Mouse (Mus musculus) cortical plate, adult 2 months (tissue): Measurements from ENCODE around the gene Clcn1. TPM values are rescaled to one million over a fixed set of nuclear protein-coding genes. Genes with fewer than 3 reads are reported as not detected.
A peak's percentile ranks its signal among the peaks of the same experiment; 100 is the strongest.

Source experiments
- H3K27ac ChIP-seq: fragments of 200-500 bp; 2 replicates; pipeline ENCODE4 v1.5.1; 2012; ENCODE audit warnings: low read length, control low read depth, inconsistent platforms; ENCODE audit not compliant: insufficient read depth
- H3K4me1 ChIP-seq: fragments of 200-500 bp; 2 replicates; pipeline ENCODE4 v1.6.1; 2011; ENCODE audit warnings: low read length; ENCODE audit not compliant: control insufficient read depth, insufficient read depth
- H3K4me3 ChIP-seq: fragments of 200-500 bp; 2 replicates; pipeline ENCODE4 v1.5.1; 2011; ENCODE audit warnings: mild to moderate bottlenecking, low read length, control low read depth; ENCODE audit not compliant: insufficient read depth
- CTCF ChIP-seq: fragments of 200-500 bp; IDR thresholded peaks from 2 replicates; pipeline ENCODE4 v1.5.1; 2011; ENCODE audit warnings: mild to moderate bottlenecking, control low read depth, low read length; ENCODE audit not compliant: insufficient read depth; ENCODE audit errors: extremely low read depth
- POLR2A ChIP-seq: fragments of 200-500 bp; IDR thresholded peaks from 2 replicates; pipeline ENCODE4 v1.6.1; 2011; ENCODE audit warnings: mild to moderate bottlenecking, low read length, control low read depth; ENCODE audit not compliant: insufficient read depth; ENCODE audit errors: extremely low read depth
- polyA plus RNA-seq: library from polyadenylated mRNA; depleted of rRNA; stranded (reverse); fragments of >200 nt; gene quantifications from 2 replicates; pipeline ENCODE4 v1.2.3, GENCODE M21; 2012

Clcn1 gene
- polyA plus RNA-seq, 1 experiment: 6.8 TPM

DNA sequence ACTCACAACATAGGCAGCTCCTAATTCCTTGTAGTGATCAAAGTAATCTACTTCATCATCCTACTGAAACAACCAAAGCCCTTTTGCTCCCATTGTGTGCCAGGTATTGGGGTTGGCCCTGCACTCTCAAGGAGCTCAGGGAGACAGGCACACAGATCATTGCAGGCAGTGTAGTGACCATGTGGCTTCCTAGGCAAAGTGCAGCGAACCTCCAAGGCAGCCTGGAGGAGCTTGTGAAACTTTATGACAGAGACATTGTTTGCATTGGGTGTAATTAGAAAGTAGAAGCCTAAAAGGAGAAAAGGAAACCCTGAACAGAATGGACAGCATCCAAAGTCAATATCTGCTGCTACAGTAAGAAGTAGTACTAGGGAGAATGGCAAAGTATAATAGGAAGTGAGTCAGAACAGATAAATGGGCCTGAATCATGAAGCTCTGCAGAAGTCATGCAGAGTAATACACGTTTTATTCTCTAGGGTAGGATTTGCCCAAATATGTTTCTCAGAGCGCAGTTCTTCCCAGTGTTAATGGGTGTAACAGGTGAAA is 9.1 kb downstream of the Clcn1 start:
- TF ChIP-seq CTCF: no peak
- TF ChIP-seq POLR2A: no peak
- H3K4me3 ChIP-seq: no peak overlapping the region
- H3K4me1 ChIP-seq: no peaks in the 10 kb centered on the region
- H3K27ac ChIP-seq: no peak overlapping the region

DNA sequence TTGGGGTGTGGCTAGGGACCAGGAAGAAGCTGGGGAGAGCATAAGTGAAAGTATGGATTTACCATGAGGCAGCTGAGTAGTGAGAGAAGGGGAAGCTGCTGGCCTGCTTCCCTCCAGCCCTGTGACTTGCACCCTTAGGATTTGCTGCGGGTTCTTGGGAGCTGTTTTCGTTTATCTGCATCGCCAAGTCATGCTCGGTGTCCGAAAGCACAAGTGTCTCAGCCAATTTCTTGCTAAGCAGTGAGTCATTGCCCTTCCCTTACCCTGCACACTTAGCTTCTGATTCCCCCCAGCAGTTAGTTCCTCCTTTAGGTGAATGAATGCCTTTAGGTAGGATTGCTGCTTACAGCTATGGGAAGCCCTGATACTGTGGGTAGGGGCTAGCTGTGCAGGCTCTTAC is 12.9 kb downstream of the Clcn1 start:
- Histone ChIP-seq H3K4me1 (no peaks in the 10 kb centered on the region), H3K4me3 (no peak overlapping the region), H3K27ac (no peak overlapping the region)
- TF ChIP-seq POLR2A (no peak), CTCF (no peak)

DNA sequence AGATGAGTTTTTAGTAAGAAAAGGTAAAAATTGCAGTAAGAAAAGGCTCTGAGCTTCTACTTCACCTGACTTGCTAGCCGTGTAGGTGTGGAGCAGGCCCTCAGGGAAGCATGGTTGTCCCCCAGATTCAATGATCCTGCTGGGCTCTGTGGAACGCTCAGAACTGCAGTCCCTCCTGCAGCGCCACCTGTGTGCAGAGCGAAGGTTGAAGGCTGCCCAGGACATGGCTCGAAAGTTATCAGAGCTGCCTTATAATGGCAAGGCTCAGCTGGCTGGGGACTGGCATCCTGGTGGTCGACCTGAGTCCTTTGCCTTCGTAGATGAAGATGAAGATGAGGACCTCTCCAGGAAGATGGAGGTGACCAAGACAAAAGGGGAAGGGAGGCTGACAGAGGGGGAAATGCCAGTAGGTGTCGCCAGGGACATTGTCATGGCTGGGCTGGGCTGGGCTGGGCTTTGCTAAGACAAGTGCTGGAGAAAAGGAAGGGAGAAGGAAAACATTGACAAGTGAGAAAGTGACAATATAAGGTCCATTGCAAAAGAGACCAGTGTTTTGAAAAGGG is 23.4 kb downstream of the Clcn1 start:
- TF ChIP-seq CTCF: 0 out of 2 replicates have a peak, but pooled peaks have one; percentile 6
- no peak for TF ChIP-seq POLR2A
- no peaks in the 10 kb centered on the region for H3K4me1 ChIP-seq
- H3K27ac ChIP-seq: no peak overlapping the region
- no peak overlapping the region for H3K4me3 ChIP-seq

DNA sequence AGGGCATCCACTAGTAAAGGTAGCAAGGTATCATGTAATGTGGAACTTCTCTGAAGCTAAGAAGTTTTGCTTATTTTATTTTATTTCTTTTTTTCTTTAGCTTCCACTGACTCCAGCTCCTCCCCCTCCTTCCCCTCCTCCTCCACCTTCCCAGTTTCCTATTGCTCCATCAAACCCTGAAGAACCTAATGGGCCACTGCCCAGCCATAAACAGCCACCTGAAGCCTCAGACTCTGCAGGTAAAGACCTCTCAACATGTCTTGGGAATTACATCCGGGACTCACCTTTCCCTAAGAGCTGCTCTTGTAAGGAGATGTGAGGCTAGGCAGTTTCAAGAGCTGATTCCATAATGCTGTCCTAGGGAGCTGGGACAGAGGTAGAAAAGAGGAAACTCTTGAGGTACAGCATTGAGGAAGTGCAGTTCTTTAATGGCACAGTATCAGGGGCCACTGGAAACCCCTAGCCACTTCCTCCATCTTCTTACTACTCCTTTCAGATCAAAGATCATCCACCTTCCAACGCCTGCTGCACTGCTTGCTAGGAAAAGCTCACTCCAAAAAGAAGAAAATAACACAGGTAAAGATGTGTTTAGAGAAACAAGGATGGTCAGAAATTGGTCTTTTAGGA is 24.1 kb downstream of the Clcn1 start:
- H3K27ac ChIP-seq: no peak overlapping the region
- TF ChIP-seq POLR2A (no peak), CTCF (no peak)
- no peaks in the 10 kb centered on the region for H3K4me1 ChIP-seq
- no peak overlapping the region for H3K4me3 ChIP-seq

DNA sequence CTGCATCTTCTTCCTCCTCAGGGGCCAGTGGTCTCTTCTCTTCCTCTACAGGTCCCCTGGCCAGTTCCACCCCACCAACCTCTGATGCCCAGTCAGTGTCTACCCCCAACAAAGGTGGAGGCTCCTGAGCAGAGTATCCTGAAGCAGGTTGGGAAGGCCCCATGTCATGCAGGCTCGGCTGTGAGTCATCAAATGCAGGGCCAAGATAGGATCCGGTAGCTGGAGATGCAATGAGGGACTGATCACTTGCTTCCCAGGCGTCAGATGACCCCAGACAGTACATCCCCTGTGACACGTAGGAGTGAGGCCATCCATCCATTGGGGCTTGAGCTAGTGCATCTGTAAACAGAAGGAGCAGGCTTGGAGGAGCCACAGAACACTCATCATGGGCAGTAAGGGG is 31.8 kb downstream of the Clcn1 start:
- H3K4me3 ChIP-seq: no peak overlapping the region
- H3K4me1 ChIP-seq: peaks cover 2% of the 10 kb centered on the region; the same call in 1 of the 2 replicates
- TF ChIP-seq CTCF (no peak), POLR2A (no peak)
- no peak overlapping the region for H3K27ac ChIP-seq

DNA sequence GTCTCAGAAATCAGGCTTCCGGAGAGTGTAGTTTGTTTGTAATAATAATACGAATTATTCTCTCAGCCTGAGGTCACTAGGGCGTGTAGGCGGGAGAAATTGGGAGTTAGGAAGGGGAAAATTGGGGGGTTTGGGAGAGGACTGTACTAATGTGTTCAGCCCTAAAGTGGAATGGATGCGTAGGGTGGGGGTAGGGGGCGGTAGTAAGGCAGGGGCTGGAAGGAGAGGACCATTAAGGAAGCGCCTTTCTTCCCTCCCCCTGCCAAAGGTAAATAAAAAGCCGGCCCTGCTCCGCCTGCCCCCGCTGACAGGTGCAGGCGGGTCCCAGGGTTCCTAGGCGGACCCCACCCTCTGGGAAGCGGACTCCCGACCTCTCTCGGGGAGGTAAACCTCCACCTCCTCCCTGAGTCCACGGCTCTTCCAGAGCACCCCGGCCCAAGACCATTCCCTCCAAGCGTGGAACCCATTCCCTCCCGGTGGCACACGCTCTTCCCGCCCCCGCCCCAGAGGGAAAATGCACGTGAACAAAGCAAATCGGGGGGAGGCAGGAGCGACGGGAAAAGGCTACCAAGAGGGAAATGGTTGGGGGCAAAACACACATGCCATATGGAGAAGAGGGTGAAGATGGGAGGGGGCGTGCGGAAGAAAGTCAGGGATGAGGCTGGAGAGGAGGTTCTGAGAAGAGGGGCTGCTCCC is 37.0 kb downstream of the Clcn1 start:
- peak overlapping the region; percentile 92 for H3K4me3 ChIP-seq
- peak overlapping the region; percentile 97 for H3K27ac ChIP-seq
- TF ChIP-seq POLR2A (no peak), CTCF (no peak)
- H3K4me1 ChIP-seq: no peaks in the 10 kb centered on the region; the same call in 1 of the 2 replicates

DNA sequence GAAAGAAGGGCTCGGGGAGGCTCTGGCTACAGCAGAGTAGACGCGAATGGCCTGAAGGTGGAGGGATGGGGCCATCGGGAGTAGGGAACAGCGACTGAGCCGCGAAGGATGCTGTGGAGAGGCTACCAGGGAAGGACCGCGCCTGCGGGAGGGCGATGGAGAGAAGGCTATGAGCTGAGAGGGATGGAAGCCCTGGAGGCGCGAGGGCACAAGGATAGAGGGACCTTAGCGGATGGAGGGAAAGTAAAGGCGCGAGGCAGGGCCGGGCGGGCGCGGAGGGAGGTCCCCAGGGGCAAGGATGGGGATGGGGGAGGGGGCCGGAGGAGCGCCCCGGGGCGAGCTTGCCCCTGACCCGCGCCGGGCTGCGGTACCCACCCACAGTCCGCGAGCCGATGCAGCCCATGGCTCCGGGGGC is 37.6 kb downstream of the Clcn1 start:
- Histone ChIP-seq H3K4me1 (no peaks in the 10 kb centered on the region; the same call in 1 of the 2 replicates), H3K27ac (peak overlapping the region; percentile 97), H3K4me3 (peak overlapping the region; percentile 92)
- TF ChIP-seq POLR2A (0 out of 2 replicates have a peak, but pooled peaks have one; percentile 15), CTCF (no peak)

DNA sequence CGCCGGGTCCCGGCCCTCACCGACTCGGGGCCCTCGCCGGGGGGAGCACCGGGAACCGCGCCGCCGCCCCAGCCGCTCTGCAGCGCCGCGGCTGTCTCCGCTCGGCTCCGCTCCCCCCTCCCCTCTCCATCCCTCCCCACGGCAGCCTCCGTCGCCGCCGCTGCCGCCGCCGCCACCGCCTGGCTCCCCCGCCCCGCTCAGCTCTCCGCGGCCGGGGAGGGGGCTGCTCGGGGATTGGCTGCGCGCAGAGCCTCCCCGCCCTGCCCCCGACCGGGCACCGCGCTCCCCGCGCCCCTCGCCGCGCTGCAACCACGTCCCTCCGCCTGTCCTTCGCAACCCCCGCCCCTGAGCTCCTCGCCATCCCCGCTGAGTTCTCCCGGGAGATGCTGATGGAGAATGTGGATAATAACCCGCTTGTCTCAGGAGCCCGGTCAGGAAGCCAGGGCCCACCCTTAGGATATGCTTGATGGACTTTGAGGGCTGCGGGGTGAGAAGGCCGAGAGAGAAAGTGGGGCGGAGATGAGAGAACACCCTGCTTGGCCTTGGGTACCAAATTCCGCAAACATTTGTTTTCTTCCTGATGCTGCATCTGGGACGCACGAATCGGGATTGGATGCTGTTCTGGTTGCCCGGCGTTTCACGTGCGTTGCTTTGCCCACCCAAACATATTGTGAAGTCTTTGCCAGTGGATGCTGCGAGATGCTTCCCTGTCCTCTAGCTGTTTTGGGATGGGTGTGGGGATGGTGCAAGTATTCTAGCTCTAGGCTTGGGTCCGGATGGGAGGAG is 38.2 kb downstream of the Clcn1 start, which contains the start of gene Fam131b:
TSS of gene Fam131b (minus strand) at position 162 of the 786 bp plus-strand sequence.
- no peaks in the 10 kb centered on the region; the same call in 1 of the 2 replicates for H3K4me1 ChIP-seq
- TF ChIP-seq CTCF: no peak
- TF ChIP-seq POLR2A: peak; percentile 48; the same call in 1 of the 2 replicates

DNA sequence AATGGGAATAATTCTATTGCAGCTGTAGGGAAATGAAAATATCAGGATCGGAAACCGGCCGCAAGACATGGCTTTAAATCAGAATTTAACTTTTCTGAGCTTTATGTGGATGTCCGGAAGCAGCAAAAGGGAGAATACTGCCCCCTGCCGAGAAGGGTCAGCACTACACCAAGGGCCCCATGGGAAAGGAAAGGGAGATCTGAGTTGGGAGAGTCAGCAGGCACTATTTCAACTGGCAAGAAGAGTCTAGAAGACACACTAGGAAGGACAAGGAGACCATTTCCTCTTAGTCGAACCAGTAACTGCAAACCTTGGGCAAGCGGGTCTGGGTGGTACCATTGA is 38.8 kb downstream of the Clcn1 start:
- H3K4me1 ChIP-seq: no peaks in the 10 kb centered on the region; the same call in 1 of the 2 replicates
- no peak overlapping the region for H3K27ac ChIP-seq
- peak overlapping the region; percentile 92 for H3K4me3 ChIP-seq
- TF ChIP-seq POLR2A (no peak), CTCF (peak; percentile 84)

More for the DNA sequence above, 38.2 kb downstream of the Clcn1 start, which contains the start of gene Fam131b:
- Histone ChIP-seq H3K4me3 (peak within 1 kb of the TSS; percentile 92), H3K27ac (peak within 1 kb of the TSS; percentile 97)
